Mouse (Mus musculus): ENCODE data around the gene Ahnak2. TPM values are rescaled to one million over a fixed set of nuclear protein-coding genes. Genes with fewer than 3 reads are reported as not detected.

Gene Ahnak2
- total RNA-seq, 2 experiments from 2014 or later, result not detected

DNA sequence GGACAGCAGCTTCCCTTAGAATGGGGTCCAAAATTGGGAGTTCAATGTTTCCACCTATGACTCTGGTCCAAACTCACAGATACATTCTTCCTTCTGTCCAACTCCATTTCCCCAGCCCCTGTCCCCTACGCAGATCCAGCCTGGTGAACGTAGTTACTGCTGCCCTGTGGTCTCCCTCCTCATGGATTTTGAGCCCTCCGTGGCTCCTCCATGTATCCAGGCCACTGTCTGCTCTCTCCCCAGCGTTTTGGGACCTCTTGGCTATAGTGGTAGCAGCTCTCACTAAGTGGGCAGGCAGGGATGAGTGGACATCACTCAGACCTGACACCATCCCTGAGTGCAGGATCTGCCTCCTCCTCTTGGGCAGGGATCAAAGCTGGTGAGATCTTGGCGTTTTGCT is 3.7 kb downstream of the Ahnak2 start:
- ATAC-seq (replicated peaks; ENCODE audit: low FRiP score, low TSS enrichment, poor library complexity, severe bottlenecking), result no peak

DNA sequence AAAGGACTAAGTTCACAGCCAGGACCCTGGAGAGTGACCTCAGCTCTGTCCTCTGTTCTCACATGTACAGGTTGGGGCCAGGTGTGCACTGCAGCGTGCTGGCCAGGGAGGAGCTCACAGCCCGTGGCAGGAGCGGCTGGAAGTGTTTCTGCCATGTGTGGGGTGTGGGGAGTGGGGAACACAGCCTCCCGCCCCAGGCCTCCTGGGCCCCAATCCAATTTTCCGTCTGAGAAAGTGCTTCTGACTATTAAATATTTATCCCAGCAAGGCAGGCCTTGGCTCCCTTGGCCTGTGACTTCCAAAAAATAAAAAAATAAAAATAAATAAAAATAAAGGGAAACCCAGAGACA is 4.2 kb downstream of the Ahnak2 start:
- ATAC-seq (replicated peaks; ENCODE audit: low FRiP score, low TSS enrichment, poor library complexity, severe bottlenecking), result no peak

GRCm38 (mm10) chr12:112797672-112798331 is 4.7 kb downstream of the Ahnak2 start:
- no peak for ATAC-seq (replicated peaks; ENCODE audit: low FRiP score, low TSS enrichment, poor library complexity, severe bottlenecking)

DNA sequence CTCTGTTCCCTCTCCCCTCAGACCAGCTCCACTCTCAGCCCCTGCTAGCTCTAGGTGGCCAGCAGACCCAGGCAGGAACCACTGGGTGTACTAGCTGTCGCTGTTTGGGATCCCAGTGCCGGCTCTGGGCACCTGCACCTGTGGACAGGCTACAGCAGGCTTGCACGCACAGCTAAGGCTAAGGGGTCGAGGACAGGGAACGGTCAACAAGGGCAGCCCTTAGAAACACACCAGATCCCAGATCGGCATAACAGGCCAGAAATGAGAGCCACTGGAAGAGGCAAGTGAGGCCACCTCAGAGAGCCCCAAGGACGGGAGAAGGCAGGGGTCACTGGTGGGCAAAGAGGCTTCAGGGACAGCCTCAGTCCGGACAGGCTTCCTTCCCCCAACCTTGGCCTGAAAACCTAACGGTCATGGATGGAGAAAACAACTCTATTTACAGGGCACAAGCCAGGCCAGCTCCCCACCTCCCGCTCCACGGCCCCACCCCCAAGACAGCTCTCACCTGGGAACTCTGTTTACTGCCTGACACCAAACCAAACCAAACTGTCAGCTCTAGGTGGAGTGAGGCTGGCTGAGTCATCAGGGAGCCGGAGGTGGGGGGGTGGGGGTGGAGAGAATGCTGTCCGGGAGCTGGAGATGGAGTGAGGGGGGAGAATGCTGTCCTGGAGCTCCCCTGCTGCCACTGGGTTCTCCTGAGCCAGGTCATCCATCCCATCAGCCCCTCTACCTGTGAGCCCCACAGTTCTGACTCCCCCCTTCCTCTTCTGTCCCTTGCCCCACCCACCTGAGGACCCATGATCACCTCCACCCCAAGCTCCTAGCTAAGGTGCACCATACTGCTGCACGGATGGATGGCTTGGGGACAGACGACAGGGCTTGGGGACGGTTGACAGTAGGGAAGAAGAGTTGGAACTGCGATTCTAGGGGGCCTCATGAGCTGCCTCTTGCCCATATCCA is 5.6 kb downstream of the Ahnak2 start:
- no peak for ATAC-seq (replicated peaks; ENCODE audit: low FRiP score, low TSS enrichment, poor library complexity, severe bottlenecking)

GRCm38 (mm10) chr12:112795466-112796104 is 6.9 kb downstream of the Ahnak2 start:
- no peak for ATAC-seq (replicated peaks; ENCODE audit: low FRiP score, low TSS enrichment, poor library complexity, severe bottlenecking)

DNA sequence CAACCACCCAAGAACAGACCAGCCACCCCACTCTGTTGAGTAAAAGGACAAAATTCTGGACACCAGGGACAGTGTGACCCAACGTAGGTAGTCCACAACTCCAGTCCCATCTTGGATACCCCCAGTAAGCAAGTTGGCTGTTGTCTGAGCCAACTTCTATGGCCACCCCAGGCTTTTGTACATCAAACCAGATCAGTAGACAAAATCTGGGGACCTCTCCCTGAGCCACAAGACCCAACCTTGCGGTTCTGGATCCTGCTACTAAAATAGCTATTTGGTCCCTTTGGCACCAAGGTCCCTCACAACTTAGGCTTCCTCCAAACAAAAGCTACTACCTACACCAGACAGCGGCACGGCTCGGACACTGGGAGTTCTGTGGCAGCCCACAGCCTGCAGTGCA is 7.5 kb downstream of the Ahnak2 start:
- no peak for ATAC-seq (replicated peaks; ENCODE audit: low FRiP score, low TSS enrichment, poor library complexity, severe bottlenecking)

DNA sequence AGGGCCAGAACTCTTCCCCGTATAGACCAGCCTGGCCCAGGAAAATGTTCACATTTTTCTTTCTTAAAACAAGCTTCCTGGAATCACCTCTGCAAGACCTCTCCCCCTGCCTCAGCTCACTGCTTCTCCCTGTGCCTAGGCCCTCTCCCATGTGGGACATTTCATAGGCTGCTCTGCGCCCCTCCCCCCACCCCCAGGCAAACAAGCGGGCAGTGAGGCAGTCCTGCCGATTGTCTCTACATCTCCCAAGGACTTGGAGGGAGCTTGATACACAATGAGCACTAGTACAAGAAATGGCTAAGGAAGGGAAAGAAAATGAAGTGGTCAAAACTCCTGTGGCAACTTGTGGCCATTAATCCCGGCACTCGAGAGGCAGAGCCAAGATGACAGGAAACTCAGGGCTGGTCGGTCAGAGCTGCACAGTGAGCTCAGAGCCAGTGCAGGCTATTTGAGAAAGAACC is 8.1 kb downstream of the Ahnak2 start:
- no peak for ATAC-seq (replicated peaks; ENCODE audit: low FRiP score, low TSS enrichment, poor library complexity, severe bottlenecking)

GRCm38 (mm10) chr12:112793601-112794355 is 8.7 kb downstream of the Ahnak2 start:
- ATAC-seq (replicated peaks; ENCODE audit: low FRiP score, low TSS enrichment, poor library complexity, severe bottlenecking), result peak; percentile 92

GRCm38 (mm10) chr12:112791026-112791425 is 11.4 kb downstream of the Ahnak2 start:
- no peak for ATAC-seq (replicated peaks; ENCODE audit: low FRiP score, low TSS enrichment, poor library complexity, severe bottlenecking)

GRCm38 (mm10) chr12:112774481-112774880 is 28.0 kb downstream of the Ahnak2 start:
- no peak for ATAC-seq (replicated peaks; ENCODE audit: low FRiP score, low TSS enrichment, poor library complexity, severe bottlenecking)

GRCm38 (mm10) chr12:112774026-112774425 is 28.4 kb downstream of the Ahnak2 start:
- ATAC-seq (replicated peaks; ENCODE audit: low FRiP score, low TSS enrichment, poor library complexity, severe bottlenecking), result no peak

GRCm38 (mm10) chr12:112773366-112773765 is 29.1 kb downstream of the Ahnak2 start:
- ATAC-seq (replicated peaks; ENCODE audit: low FRiP score, low TSS enrichment, poor library complexity, severe bottlenecking), result no peak

- ATAC-seq (replicated peaks; ENCODE audit: low FRiP score, low TSS enrichment, poor library complexity, severe bottlenecking), result no peak
Measured at GRCm38 (mm10) chr12:112772306-112772705, 30.2 kb downstream of the Ahnak2 start.

DNA sequence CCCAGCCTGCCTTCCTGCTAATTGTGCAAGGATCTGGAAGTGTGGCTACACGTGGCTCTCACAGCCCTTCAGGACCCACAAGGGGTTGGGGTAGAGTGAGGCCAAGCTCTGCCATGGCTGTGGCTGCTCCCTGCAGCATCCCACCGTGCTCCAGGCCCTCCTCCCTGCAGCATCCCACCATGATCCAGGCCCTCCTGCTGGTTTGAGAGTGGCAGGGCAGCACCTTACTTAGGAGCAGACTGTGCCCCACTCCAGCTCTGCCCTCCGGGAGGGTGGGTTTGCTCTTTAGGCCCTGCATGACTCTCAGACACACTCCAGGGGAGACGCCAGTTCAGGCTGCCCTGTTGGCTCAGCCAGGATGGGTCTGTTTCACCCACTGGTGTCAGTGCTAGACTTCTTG is 32.1 kb downstream of the Ahnak2 start:
- ATAC-seq (replicated peaks; ENCODE audit: low FRiP score, low TSS enrichment, poor library complexity, severe bottlenecking), result no peak

DNA sequence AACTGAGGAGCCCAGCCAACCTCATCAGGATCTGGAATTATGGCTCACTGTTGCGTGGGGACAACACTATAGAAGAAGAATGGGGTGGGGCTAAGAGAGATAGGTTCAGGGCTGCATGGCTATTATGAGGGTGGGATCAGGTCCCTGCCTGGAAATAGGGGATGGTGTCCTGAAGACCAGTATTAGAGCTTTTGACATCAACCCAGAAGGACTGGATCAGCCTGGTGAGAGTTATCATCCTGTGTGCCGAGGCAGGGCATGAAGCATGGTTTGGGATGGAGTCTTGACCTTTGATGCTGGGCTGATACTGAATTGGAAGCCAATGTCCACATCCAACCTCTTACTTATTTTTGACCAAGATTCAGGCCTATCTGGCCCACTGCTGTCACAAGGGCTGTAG is 32.7 kb downstream of the Ahnak2 start:
- ATAC-seq (replicated peaks; ENCODE audit: low FRiP score, low TSS enrichment, poor library complexity, severe bottlenecking), result no peak

DNA sequence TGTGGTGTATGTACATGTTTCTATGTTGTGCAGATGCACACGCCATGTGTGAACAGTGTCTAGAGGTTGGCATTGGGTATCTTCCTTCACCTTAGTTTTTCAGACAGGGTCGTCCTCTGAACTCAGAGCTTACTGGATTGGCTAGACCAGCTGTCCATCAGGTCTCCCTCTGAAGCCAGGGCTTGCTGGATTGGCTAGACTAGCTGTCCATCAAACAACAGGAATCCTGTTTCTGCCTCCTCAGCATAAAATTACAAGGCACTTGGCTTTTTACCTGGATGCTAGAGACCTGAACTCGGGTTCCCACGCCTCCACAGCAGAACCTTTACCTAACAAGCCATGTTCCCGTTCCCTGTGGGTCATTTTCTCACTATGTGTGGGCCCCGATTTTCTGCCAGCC is 33.4 kb downstream of the Ahnak2 start:
- ATAC-seq (replicated peaks; ENCODE audit: low FRiP score, low TSS enrichment, poor library complexity, severe bottlenecking), result no peak

- no peak for ATAC-seq (replicated peaks; ENCODE audit: low FRiP score, low TSS enrichment, poor library complexity, severe bottlenecking)
Measured at GRCm38 (mm10) chr12:112768166-112768565, 34.3 kb downstream of the Ahnak2 start.

GRCm38 (mm10) chr12:112767036-112767890 is 35.2 kb downstream of the Ahnak2 start:
- ATAC-seq (replicated peaks; ENCODE audit: low FRiP score, low TSS enrichment, poor library complexity, severe bottlenecking), result no peak

- no peak for ATAC-seq (replicated peaks; ENCODE audit: low FRiP score, low TSS enrichment, poor library complexity, severe bottlenecking)
Measured at GRCm38 (mm10) chr12:112766586-112766985, 35.9 kb downstream of the Ahnak2 start.

Data from megakaryocyte-erythroid progenitor cell, adult 5-6 weeks (primary cell).